Mouse (Mus musculus) MEL (cell line): Measurements from ENCODE around the gene Smurf2.

Experiments used
- MAZ ChIP-seq: IDR thresholded peaks from 2 replicates; pipeline ENCODE4 v1.6.1; 2012; ENCODE audit warnings: low read depth, mild to moderate bottlenecking, inconsistent platforms, low read length, improper control_type of control experiment
- SMC3 ChIP-seq: IDR thresholded peaks from 2 replicates; pipeline ENCODE4 v1.6.1; 2011; ENCODE audit warnings: low read depth, low read length, improper control_type of control experiment

GRCm38 (mm10) chr11:106816316-106816715 is 104.2 kb downstream of the Smurf2 start:
- TF ChIP-seq MAZ (no peak), SMC3 (no peak)
